Mouse (Mus musculus): ENCODE measurements around the gene Cyp4f37. TPM values are rescaled to one million over a fixed set of nuclear protein-coding genes. Genes with fewer than 3 reads are reported as not detected.
"Not testable (repeated sequence)": the region's sequence is repeated elsewhere in the genome, so short reads cannot be mapped to it uniquely, and the experiment has no call there.

Gene Cyp4f37
- polyA plus RNA-seq, 1 experiment from 2014 or later, result not detected

- 68% methylated on average over 3 of the region's 3 CpGs for WGBS
- ATAC-seq (no peak), DNase-seq (ENCODE audit: low spot score) (no peak)
- Histone ChIP-seq H3K36me3 (ENCODE audit: insufficient read depth, low read length) (no peaks in the 10 kb centered on the region), H3K9ac (replicated peaks; ENCODE audit: low read depth) (no peak overlapping the region), H3K9me3 (ENCODE audit: low read length) (no peaks in the 10 kb centered on the region), H3K4me2 (replicated peaks; ENCODE audit: low read depth, low read length) (no peak overlapping the region), H3K27me3 (replicated peaks; ENCODE audit: insufficient read depth, low read length) (no peaks in the 10 kb centered on the region), H3K4me1 (ENCODE audit: insufficient read depth, low read depth, low read length) (no peaks in the 10 kb centered on the region), H3K27ac (ENCODE audit: low read length) (no peak overlapping the region), H3K4me3 (ENCODE audit: low read depth, low read length) (no peak overlapping the region)
- TF ChIP-seq EP300 (IDR thresholded peaks at IDR 0.05) (no peak), CTCF (IDR thresholded peaks at IDR 0.05) (no peak)
These were observed 8.7 kb upstream of the Cyp4f37 start for GRCm38 (mm10) chr17:32612417-32612816.

DNA sequence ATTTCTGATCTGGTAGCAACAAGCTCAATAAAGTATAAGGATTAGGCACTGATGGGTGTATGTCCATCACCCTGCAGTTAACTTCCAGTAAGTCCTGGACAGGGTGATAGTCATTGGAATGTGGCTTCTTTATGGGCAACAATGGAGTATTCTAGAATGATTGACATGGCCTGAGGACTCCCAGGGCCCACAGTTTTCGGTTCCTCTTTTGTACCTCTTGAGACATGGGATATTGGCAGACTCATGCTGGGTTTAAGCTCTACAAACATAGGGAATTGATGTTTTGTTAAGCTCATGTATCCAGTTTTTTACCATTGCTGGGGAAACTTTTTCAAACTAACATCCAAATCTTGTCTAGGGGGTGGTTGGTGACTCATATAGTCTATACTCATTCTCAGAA lies 3.9 kb upstream of the Cyp4f37 start:
- H3K27ac ChIP-seq (ENCODE audit: low read length), result no peak overlapping the region
- DNase-seq (ENCODE audit: low spot score), result no peak
- no peak overlapping the region for H3K4me3 ChIP-seq (ENCODE audit: low read depth, low read length)
- WGBS, result 64% methylated on average over 1 of the region's 1 CpGs
- peaks cover 8% of the 10 kb centered on the region; the same call in 1 of the 2 replicates for H3K9me3 ChIP-seq (ENCODE audit: low read length)
- TF ChIP-seq CTCF (IDR thresholded peaks at IDR 0.05) (no peak), EP300 (IDR thresholded peaks at IDR 0.05) (no peak)
- ATAC-seq, result no peak
- no peak overlapping the region for H3K9ac ChIP-seq (replicated peaks; ENCODE audit: low read depth)
- no peak overlapping the region for H3K4me2 ChIP-seq (replicated peaks; ENCODE audit: low read depth, low read length)
- no peaks in the 10 kb centered on the region for H3K27me3 ChIP-seq (replicated peaks; ENCODE audit: insufficient read depth, low read length)
- no peaks in the 10 kb centered on the region for H3K4me1 ChIP-seq (ENCODE audit: insufficient read depth, low read depth, low read length)
- H3K36me3 ChIP-seq (ENCODE audit: insufficient read depth, low read length), result no peaks in the 10 kb centered on the region

DNA sequence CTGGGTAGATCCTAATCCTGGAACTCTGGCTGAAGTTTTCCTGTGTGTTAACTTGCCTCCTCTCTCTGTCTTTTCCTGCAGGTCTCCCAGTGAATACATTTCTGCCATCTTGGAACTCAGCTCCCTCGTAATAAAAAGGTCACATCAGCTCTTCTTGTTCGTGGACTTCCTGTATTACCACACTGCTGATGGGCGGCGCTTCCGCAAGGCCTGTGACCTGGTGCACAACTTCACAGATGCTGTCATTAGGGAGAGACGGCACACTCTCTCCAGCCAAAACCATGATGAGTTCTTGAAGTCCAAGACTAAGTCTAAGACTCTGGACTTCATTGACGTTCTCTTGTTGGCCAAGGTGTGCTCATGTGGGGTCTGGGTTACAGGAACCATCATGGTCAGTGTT lies 8.6 kb downstream of the Cyp4f37 start:
- not testable (repeated sequence) for DNase-seq (ENCODE audit: low spot score); H3K9me3 ChIP-seq (ENCODE audit: low read length); H3K27me3 ChIP-seq (replicated peaks; ENCODE audit: insufficient read depth, low read length); H3K36me3 ChIP-seq (ENCODE audit: insufficient read depth, low read length); H3K4me1 ChIP-seq (ENCODE audit: insufficient read depth, low read depth, low read length); H3K4me2 ChIP-seq (replicated peaks; ENCODE audit: low read depth, low read length); H3K4me3 ChIP-seq (ENCODE audit: low read depth, low read length); H3K27ac ChIP-seq (ENCODE audit: low read length); ATAC-seq; H3K9ac ChIP-seq (replicated peaks; ENCODE audit: low read depth)
- WGBS, result 77% methylated on average over 7 of the region's 7 CpGs

- Histone ChIP-seq H3K27ac (ENCODE audit: low read length) (no peak overlapping the region), H3K27me3 (replicated peaks; ENCODE audit: insufficient read depth, low read length) (no peaks in the 10 kb centered on the region), H3K36me3 (ENCODE audit: insufficient read depth, low read length) (no peaks in the 10 kb centered on the region), H3K4me2 (replicated peaks; ENCODE audit: low read depth, low read length) (no peak overlapping the region), H3K4me1 (ENCODE audit: insufficient read depth, low read depth, low read length) (no peaks in the 10 kb centered on the region; the same call in 1 of the 2 replicates), H3K9me3 (ENCODE audit: low read length) (no peaks in the 10 kb centered on the region), H3K4me3 (ENCODE audit: low read depth, low read length) (no peak overlapping the region), H3K9ac (replicated peaks; ENCODE audit: low read depth) (no peak overlapping the region)
- DNase-seq (ENCODE audit: low spot score) (no peak), ATAC-seq (no peak)
- no peak for TF ChIP-seq CTCF (IDR thresholded peaks at IDR 0.05)
- TF ChIP-seq EP300 (IDR thresholded peaks at IDR 0.05), result no peak
- 60% methylated on average over 3 of the region's 3 CpGs for WGBS
These were observed 10.8 kb downstream of the Cyp4f37 start for GRCm38 (mm10) chr17:32631936-32632335.

GRCm38 (mm10) chr17:32634242-32634971 lies 13.3 kb downstream of the Cyp4f37 start:
- not testable (repeated sequence) for H3K4me3 ChIP-seq (ENCODE audit: low read depth, low read length); H3K9ac ChIP-seq (replicated peaks; ENCODE audit: low read depth); H3K27me3 ChIP-seq (replicated peaks; ENCODE audit: insufficient read depth, low read length); H3K27ac ChIP-seq (ENCODE audit: low read length); ATAC-seq; DNase-seq (ENCODE audit: low spot score); H3K36me3 ChIP-seq (ENCODE audit: insufficient read depth, low read length); H3K4me1 ChIP-seq (ENCODE audit: insufficient read depth, low read depth, low read length); H3K9me3 ChIP-seq (ENCODE audit: low read length)
- peak overlapping the region; percentile 48 for H3K4me2 ChIP-seq (replicated peaks; ENCODE audit: low read depth, low read length)
- WGBS, result 83% methylated on average over 8 of the region's 9 CpGs

DNA sequence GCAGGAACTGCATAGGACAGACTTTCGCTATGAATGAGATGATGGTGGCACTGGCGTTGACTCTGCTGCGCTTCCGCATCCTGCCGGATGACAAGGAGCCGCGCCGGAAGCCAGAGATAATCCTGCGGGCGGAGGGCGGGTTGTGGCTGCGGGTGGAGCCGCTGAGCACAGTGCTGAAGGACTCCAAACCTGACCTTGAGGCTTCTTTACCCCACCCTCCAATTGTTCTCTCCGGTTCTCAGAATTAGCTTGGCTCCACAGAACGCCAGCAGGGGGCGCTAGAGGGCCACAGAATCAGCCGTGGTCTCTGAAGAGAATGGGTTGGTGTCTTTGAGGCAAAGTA lies 13.8 kb downstream of the Cyp4f37 start:
- H3K9ac ChIP-seq (replicated peaks; ENCODE audit: low read depth), result no peak overlapping the region
- DNase-seq (ENCODE audit: low spot score) (peak; percentile 77), ATAC-seq (peak; percentile 72)
- H3K36me3 ChIP-seq (ENCODE audit: insufficient read depth, low read length), result no peaks in the 10 kb centered on the region
- H3K27me3 ChIP-seq (replicated peaks; ENCODE audit: insufficient read depth, low read length), result no peaks in the 10 kb centered on the region
- 3% methylated on average over 16 of the region's 17 CpGs for WGBS
- TF ChIP-seq CTCF (IDR thresholded peaks at IDR 0.05) (peak; percentile 94), EP300 (IDR thresholded peaks at IDR 0.05) (no peak)
- no peak overlapping the region for H3K4me3 ChIP-seq (ENCODE audit: low read depth, low read length)
- no peaks in the 10 kb centered on the region for H3K9me3 ChIP-seq (ENCODE audit: low read length)
- H3K4me2 ChIP-seq (replicated peaks; ENCODE audit: low read depth, low read length), result peak overlapping the region; percentile 48
- H3K27ac ChIP-seq (ENCODE audit: low read length), result no peak overlapping the region
- H3K4me1 ChIP-seq (ENCODE audit: insufficient read depth, low read depth, low read length), result no peaks in the 10 kb centered on the region; the same call in 1 of the 2 replicates

DNA sequence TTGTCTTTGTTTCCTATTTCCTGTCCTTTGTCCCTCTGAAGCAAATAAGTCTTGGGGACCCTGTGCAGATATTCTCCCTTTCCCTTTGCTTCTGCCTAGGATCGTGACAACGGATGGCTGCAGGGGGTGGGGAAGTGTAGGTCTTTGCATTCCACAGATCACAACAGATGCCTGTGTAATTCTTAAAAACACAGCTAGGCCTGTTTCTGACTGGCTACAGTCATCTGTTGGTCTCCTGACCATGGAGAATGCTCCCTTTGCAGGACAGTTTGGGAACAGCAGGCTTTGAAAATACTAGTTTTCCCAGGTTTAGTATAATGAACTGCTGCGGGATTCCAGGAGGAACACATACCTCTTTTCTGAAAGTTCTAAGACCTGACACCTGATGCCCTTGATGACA lies 15.2 kb downstream of the Cyp4f37 start:
- 54% methylated on average over 3 of the region's 3 CpGs for WGBS
- no peaks in the 10 kb centered on the region for H3K27me3 ChIP-seq (replicated peaks; ENCODE audit: insufficient read depth, low read length)
- H3K4me3 ChIP-seq (ENCODE audit: low read depth, low read length), result no peak overlapping the region
- no peaks in the 10 kb centered on the region; the same call in 1 of the 2 replicates for H3K4me1 ChIP-seq (ENCODE audit: insufficient read depth, low read depth, low read length)
- ATAC-seq (no peak), DNase-seq (ENCODE audit: low spot score) (no peak)
- no peak overlapping the region for H3K27ac ChIP-seq (ENCODE audit: low read length)
- TF ChIP-seq CTCF (IDR thresholded peaks at IDR 0.05) (no peak), EP300 (IDR thresholded peaks at IDR 0.05) (no peak)
- H3K9ac ChIP-seq (replicated peaks; ENCODE audit: low read depth), result no peak overlapping the region
- no peak overlapping the region for H3K4me2 ChIP-seq (replicated peaks; ENCODE audit: low read depth, low read length)
- no peaks in the 10 kb centered on the region for H3K9me3 ChIP-seq (ENCODE audit: low read length)
- H3K36me3 ChIP-seq (ENCODE audit: insufficient read depth, low read length), result no peaks in the 10 kb centered on the region
